In the genomic region with DNA sequence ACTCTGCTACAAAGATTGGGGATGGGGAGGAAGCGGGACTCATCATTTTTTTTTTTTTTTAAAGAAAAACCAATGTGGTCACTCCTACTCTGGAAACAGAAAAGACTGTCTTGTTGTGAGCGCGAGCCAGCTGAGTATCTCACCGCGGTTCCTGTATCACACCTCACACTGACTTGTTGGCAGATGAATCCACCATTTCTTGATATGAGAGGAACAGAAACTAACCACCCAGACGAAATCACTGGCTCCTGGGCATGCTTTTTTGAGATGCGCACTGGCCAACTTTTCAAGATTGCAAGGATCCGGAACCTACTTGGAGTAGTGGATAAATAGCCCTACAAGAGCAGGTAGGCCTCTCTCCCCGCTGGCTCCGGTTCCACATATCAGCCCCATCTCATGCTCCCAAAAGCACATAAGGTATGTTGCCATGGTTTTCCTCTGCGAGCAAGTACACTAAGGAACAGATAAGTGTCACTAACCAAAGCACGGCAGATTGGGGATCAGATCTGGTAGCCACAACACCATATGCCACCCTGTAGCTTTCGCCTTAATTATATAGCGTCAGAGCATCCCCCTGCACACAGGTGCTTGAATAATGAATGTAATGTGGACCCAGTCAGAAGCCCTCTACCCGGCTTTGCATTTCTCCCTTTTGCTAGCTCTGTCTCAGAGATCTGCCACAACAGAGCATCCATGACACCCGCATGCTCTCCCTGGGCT, we compare ENCODE assay signal across 20 mouse cellular contexts. TPM values are rescaled to one million over a fixed set of nuclear protein-coding genes. Genes with fewer than 3 reads are reported as not detected.
DNase-seq lines count a peak whose midpoint lies in the region; TF ChIP-seq lines count a peak whose summit lies in the region.
"Had no signal": no experiment of that assay in that cellular context is flagged by ENCODE, and none has a peak within 500 bp of the region (broad histone marks: within the 10 kb centered on the region; RNA-seq: fewer than 3 reads in every experiment).

No protein-coding gene starts in this region.

- no peak for TF ChIP-seq RAD21 in MEL (IDR thresholded peaks at IDR 0.05; ENCODE audit: low read depth, low read length)

- H3K9me3 ChIP-seq in MEL (replicated peaks; ENCODE audit: insufficient read depth, low read length): no peaks in the 10 kb centered on the region
- H3K9me3 ChIP-seq: heart, embryonic 13.5 days; hindbrain, embryonic 13.5 days; liver, embryonic 13.5 days; midbrain, embryonic 12.5 days had no signal

- H3K9ac ChIP-seq in MEL (ENCODE audit: control insufficient read depth, low read depth, low read length, poor library complexity, severe bottlenecking): no peak overlapping the region
- H3K9ac ChIP-seq: heart, embryonic 13.5 days; hindbrain, embryonic 13.5 days; liver, embryonic 13.5 days; midbrain, embryonic 12.5 days had no signal

- H3K27me3 ChIP-seq in MEL (ENCODE audit: control insufficient read depth in 1 of 2, insufficient read depth in 2 of 2, low read length in 2 of 2): no peaks in the 10 kb centered on the region
- H3K27me3 ChIP-seq: hindbrain, embryonic 13.5 days; midbrain, embryonic 12.5 days had no signal

- H3K79me2 ChIP-seq in MEL (ENCODE audit: control insufficient read depth, insufficient read depth, low read length, poor library complexity): peaks cover 2% of the 10 kb centered on the region; the same call in 1 of the 2 replicates

- H3K4me3 ChIP-seq in MEL (ENCODE audit: control insufficient read depth in 1 of 2, insufficient read depth in 1 of 2, low read depth in 2 of 2, low read length in 2 of 2): no peak overlapping the region
- H3K4me3 ChIP-seq: erythroblast, embryonic 14.5 days; gastrocnemius, adult 2 months; heart, embryonic 13.5 days; hindbrain, embryonic 13.5 days; liver, embryonic 13.5 days; midbrain, embryonic 12.5 days had no signal

- peaks cover 13 to 24% of the 10 kb centered on the region in 2 experiments for H3K4me1 ChIP-seq in MEL (ENCODE audit: control insufficient read depth in 1 of 2, insufficient read depth in 2 of 2, low read length in 2 of 2)
- H3K4me1 ChIP-seq: liver, embryonic 13.5 days had no signal

- no peak for TF ChIP-seq EP300 in MEL (IDR thresholded peaks at IDR 0.05; ENCODE audit: low read depth in 1 of 2, low read length in 2 of 2)

- TF ChIP-seq CTCF in MEL (IDR thresholded peaks at IDR 0.05 in 2 of 3, conservative IDR thresholded peaks at IDR 0.05 in 1 of 3; ENCODE audit: control insufficient read depth in 1 of 3, insufficient read depth in 1 of 3, low read depth in 2 of 3, low read length in 3 of 3, poor library complexity in 1 of 3, severe bottlenecking in 1 of 3): no peak

- no peak overlapping the region for H3K27ac ChIP-seq in MEL (ENCODE audit: control insufficient read depth, low read depth, low read length)
- H3K27ac ChIP-seq: gastrocnemius, adult 2 months; heart, embryonic 13.5 days; liver, embryonic 13.5 days; midbrain, embryonic 12.5 days; stomach, postnatal 0 days had no signal

- DNase-seq in layer of hippocampus, adult 11-12 months (ENCODE audit: low spot score): peak; percentile 21
- DNase-seq in layer of hippocampus, postnatal 25 days (ENCODE audit: extremely low spot score in 1 of 2, low spot score in 1 of 2): no peak
- peak; percentile 29 for DNase-seq in A20 (ENCODE audit: low read depth, low spot score)
- no peak for DNase-seq in MEL (ENCODE audit: low read depth, low spot score)
- DNase-seq in layer of hippocampus, adult 9-11 months: peak; percentile 46
- DNase-seq in lung, postnatal 14 days: no peak
- DNase-seq in adrenal gland, adult 18-20 months (ENCODE audit: low spot score in 2 of 2): no peak
- no peak for DNase-seq in urinary bladder, postnatal 4 days (ENCODE audit: low spot score in 2 of 2)
- DNase-seq: adrenal gland, adult 2 months; gastrocnemius, adult 2 months; kidney, adult 11 months; kidney, postnatal 4 days; liver, embryonic 13.5 days; spleen, adult 18-20 months; thymus, postnatal 36 days had no signal

- no peak for TF ChIP-seq POLR2A in MEL (IDR thresholded peaks at IDR 0.05; ENCODE audit: control insufficient read depth in 1 of 2, insufficient read depth in 1 of 2, low read depth in 1 of 2, low read length in 2 of 2, poor library complexity in 1 of 2)

- peaks cover 10 to 17% of the 10 kb centered on the region in 2 experiments for H3K36me3 ChIP-seq in MEL (ENCODE audit: control insufficient read depth in 1 of 2, insufficient read depth in 2 of 2, low read length in 2 of 2)
- H3K36me3 ChIP-seq: heart, embryonic 13.5 days; hindbrain, embryonic 13.5 days; liver, embryonic 13.5 days; midbrain, embryonic 12.5 days had no signal

TF ChIP-seq in MEL, 35 proteins besides CTCF, POLR2A, EP300 and RAD21:
- TF ChIP-seq SIN3A (IDR thresholded peaks at IDR 0.05; ENCODE audit: low read length) (0 out of 2 replicates have a peak, but pooled peaks have one; percentile 14), ZNF384 (IDR thresholded peaks at IDR 0.05; ENCODE audit: low read depth, low read length) (peak; percentile 82; the same call in 1 of the 2 replicates), ETS1 (IDR thresholded peaks at IDR 0.05; ENCODE audit: low read depth, low read length) (peak; percentile 27; the same call in 1 of the 2 replicates), UBTF (IDR thresholded peaks at IDR 0.05; ENCODE audit: borderline replicate concordance, insufficient read depth, low read depth, low read length) (no peak)
TF ChIP-seq in MEL: peak in this region for 3.

RNA-seq across cellular contexts. Expression of a gene that starts 32.1 kb away (rescaled TPM):
- total RNA-seq in layer of hippocampus, postnatal 25 days (2021): 100 to 1,000 TPM in 1 of 2 experiments, 10 to 100 TPM in 1; 97.6 to 113 TPM
- 25.4 TPM in 2 replicates for total RNA-seq in MEL (2012; rRNA removed)
- 10 to 100 TPM; 18.5 to 41.1 TPM for polyA plus RNA-seq in MEL (2012; ENCODE audit: insufficient read depth in 1 of 2, insufficient read length in 2 of 2, low read depth in 1 of 2, low replicate concordance in 2 of 2, missing spikeins in 1 of 2)
- 1 to 10 TPM; 2.2 to 2.8 TPM for total RNA-seq in adrenal gland, adult 18-20 months (2021)

Comparison
In these comparisons a context has a peak if more than half of its experiments do, and no peak if none do; other contexts are left out.
1. DNase-seq: peak in layer of hippocampus, adult 11-12 months (single experiment), A20 (single experiment) and layer of hippocampus, adult 9-11 months (single experiment); none in layer of hippocampus, postnatal 25 days (0 of 2), MEL (single experiment), lung, postnatal 14 days (single experiment), adrenal gland, adult 18-20 months (0 of 2) and urinary bladder, postnatal 4 days (0 of 2).